Mouse (Mus musculus): ENCODE measurements at regions not wholly inside any gene's neighbourhood (a gene's known extent, or its start where the extent isn't known, plus 50 kb on each side); places are given as distances from the start of the nearest gene placed in this dataset.

DNA sequence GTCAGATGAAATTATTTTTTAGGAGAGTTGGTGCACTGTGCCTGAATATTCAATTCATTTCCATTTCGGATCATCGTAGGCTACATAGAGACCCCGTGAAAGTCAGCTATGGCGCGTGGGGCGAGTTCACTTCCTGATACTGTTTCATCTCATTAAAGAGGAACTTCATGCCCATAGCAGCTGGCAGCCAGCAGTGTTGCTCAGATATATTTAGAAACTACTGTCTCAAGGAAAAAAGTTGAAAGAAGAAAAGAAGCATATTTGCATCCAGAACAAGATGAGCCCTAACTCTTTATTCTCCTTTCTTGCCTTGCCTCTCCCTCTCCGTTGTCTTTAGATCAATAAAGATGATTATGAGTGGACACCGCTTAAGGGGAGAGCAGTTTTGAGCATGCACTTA is 446.1 kb upstream of the Adgrl2 start:
- Histone ChIP-seq H3K4me1 (replicated peaks; ENCODE audit: low read depth, low read length) (no peaks in the 10 kb centered on the region), H3K4me3 (replicated peaks; ENCODE audit: low read length) (no peak overlapping the region), H3K36me3 (ENCODE audit: insufficient read depth, low read length) (no peaks in the 10 kb centered on the region), H3K27me3 (ENCODE audit: insufficient read depth, low read length) (no peaks in the 10 kb centered on the region), H3K9me3 (ENCODE audit: low read length) (no peaks in the 10 kb centered on the region)
- TF ChIP-seq NANOG (IDR thresholded peaks at IDR 0.05; ENCODE audit: borderline replicate concordance, low read length) (no peak), POU5F1 (IDR thresholded peaks at IDR 0.05; ENCODE audit: borderline replicate concordance, low read length) (no peak), CTCF (conservative IDR thresholded peaks at IDR 0.05; ENCODE audit: low read length) (no peak)

DNA sequence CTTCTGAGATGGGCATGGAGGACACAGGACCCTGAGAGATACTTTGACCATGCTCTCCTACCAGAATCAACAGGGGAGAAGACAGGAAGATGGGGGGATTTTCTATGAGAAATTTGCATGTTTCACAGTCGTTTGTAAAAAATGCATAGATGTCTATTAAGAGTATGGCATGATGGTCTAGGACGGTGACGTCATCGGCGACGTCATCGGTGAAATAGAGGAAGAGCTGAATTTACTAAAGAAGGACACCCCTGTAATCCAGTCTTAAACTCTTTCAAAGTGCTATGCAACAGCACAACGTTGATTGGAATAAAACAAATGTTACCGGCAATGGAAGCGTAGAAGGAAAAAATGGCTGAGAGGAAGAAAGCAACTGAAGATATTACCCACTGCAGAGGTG is 441.4 kb upstream of the Adgrl2 start:
- TF ChIP-seq POU5F1 (IDR thresholded peaks at IDR 0.05; ENCODE audit: borderline replicate concordance, low read length), result no peak
- no peak for TF ChIP-seq CTCF (conservative IDR thresholded peaks at IDR 0.05; ENCODE audit: low read length)
- TF ChIP-seq NANOG (IDR thresholded peaks at IDR 0.05; ENCODE audit: borderline replicate concordance, low read length), result no peak
- Histone ChIP-seq H3K36me3 (ENCODE audit: insufficient read depth, low read length) (no peaks in the 10 kb centered on the region), H3K4me3 (replicated peaks; ENCODE audit: low read length) (no peak overlapping the region), H3K27me3 (ENCODE audit: insufficient read depth, low read length) (peaks cover 3% of the 10 kb centered on the region; the same call in 1 of the 2 replicates), H3K9me3 (ENCODE audit: low read length) (no peaks in the 10 kb centered on the region), H3K4me1 (replicated peaks; ENCODE audit: low read depth, low read length) (no peaks in the 10 kb centered on the region)

DNA sequence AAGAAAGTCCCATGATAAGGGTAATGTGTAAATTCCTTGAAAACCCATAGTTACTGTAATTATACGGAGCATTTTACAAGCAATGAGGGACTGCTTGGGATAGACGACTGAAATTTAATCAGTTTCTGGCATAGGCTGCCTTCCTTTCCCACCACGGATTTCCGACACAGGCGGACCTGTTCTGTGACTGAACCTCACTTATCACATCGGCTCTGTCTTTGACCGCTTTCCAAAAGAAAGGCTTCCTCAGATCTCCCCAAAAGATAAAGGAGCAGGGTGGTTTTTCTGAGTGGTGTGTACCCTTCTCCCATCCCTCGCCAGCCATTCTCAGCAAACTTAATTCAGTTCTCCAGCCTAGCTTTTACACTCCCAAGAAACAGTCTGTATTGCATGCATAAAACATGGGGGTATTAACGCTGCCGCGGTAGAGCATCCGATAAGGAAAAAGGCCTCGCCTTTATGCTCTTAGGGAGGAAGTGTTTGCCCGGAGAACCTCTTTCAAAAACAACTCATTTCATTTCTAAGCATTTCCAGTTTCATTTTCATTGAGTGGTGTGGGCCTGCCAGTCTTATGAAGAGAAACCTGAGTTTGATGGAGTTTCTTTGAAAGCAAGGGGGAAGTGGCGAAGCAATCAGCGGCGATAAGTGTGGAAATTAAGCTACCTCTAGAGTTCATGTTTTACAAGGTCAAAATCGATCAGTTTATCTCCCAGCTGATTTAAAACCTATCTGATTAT is 435.8 kb upstream of the Adgrl2 start:
- peaks cover 3% of the 10 kb centered on the region; the same call in 1 of the 2 replicates for H3K27me3 ChIP-seq (ENCODE audit: insufficient read depth, low read length)
- TF ChIP-seq POU5F1 (IDR thresholded peaks at IDR 0.05; ENCODE audit: borderline replicate concordance, low read length) (no peak), NANOG (IDR thresholded peaks at IDR 0.05; ENCODE audit: borderline replicate concordance, low read length) (no peak), CTCF (conservative IDR thresholded peaks at IDR 0.05; ENCODE audit: low read length) (no peak)

DNA sequence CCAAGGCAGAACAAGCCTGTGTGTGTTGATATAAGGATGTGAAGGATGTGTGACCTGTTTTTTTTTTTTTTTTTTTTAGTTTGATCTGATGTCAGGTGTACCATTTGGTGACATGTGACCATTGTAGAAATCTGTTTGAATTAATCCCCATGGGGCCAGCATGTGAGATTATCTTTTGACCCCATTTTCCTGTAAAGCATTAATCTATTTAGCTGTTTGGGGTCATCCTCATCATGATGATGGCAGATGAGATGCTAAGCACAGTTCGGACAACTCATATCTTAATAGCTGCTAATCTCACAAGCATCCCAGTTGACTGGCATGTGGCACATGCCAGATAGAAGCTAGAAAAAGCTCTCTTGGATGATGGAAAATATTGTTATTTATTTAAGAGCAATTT is 434.0 kb upstream of the Adgrl2 start:
- no peak overlapping the region for H3K4me3 ChIP-seq (replicated peaks; ENCODE audit: low read length)
- no peaks in the 10 kb centered on the region for H3K36me3 ChIP-seq (ENCODE audit: insufficient read depth, low read length)
- H3K9me3 ChIP-seq (ENCODE audit: low read length), result no peaks in the 10 kb centered on the region
- TF ChIP-seq POU5F1 (IDR thresholded peaks at IDR 0.05; ENCODE audit: borderline replicate concordance, low read length) (no peak), NANOG (IDR thresholded peaks at IDR 0.05; ENCODE audit: borderline replicate concordance, low read length) (no peak), CTCF (conservative IDR thresholded peaks at IDR 0.05; ENCODE audit: low read length) (no peak)
- no peaks in the 10 kb centered on the region for H3K4me1 ChIP-seq (replicated peaks; ENCODE audit: low read depth, low read length)
- no peaks in the 10 kb centered on the region for H3K27me3 ChIP-seq (ENCODE audit: insufficient read depth, low read length)

More for the DNA sequence above, 435.8 kb upstream of the Adgrl2 start:
- Histone ChIP-seq H3K9me3 (ENCODE audit: low read length) (no peaks in the 10 kb centered on the region), H3K4me1 (replicated peaks; ENCODE audit: low read depth, low read length) (no peaks in the 10 kb centered on the region), H3K36me3 (ENCODE audit: insufficient read depth, low read length) (no peaks in the 10 kb centered on the region), H3K4me3 (replicated peaks; ENCODE audit: low read length) (no peak overlapping the region)

DNA sequence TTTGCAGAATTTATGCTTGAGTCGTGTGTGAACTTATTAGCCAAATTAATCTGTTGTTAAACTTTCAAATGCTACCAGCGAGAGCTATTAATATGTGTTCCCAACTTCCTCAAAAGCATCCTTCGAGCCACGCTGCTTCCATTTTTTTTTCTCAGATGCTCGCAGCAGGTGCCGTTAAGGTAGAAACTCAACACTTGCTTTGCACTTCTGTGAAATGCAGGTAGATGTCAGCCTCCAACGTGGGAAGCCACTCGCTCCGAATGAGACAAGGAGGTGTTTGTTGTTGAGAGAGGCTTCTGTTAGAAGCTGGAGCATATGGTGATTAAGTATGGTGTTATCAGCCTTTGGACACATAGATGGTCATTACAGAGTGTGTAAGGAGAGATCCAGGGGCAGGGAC is 433.1 kb upstream of the Adgrl2 start:
- Histone ChIP-seq H3K36me3 (ENCODE audit: insufficient read depth, low read length) (no peaks in the 10 kb centered on the region), H3K27me3 (ENCODE audit: insufficient read depth, low read length) (no peaks in the 10 kb centered on the region), H3K9me3 (ENCODE audit: low read length) (no peaks in the 10 kb centered on the region), H3K4me1 (replicated peaks; ENCODE audit: low read depth, low read length) (no peaks in the 10 kb centered on the region), H3K4me3 (replicated peaks; ENCODE audit: low read length) (no peak overlapping the region)
- TF ChIP-seq POU5F1 (IDR thresholded peaks at IDR 0.05; ENCODE audit: borderline replicate concordance, low read length) (no peak), NANOG (IDR thresholded peaks at IDR 0.05; ENCODE audit: borderline replicate concordance, low read length) (no peak), CTCF (conservative IDR thresholded peaks at IDR 0.05; ENCODE audit: low read length) (no peak)

DNA sequence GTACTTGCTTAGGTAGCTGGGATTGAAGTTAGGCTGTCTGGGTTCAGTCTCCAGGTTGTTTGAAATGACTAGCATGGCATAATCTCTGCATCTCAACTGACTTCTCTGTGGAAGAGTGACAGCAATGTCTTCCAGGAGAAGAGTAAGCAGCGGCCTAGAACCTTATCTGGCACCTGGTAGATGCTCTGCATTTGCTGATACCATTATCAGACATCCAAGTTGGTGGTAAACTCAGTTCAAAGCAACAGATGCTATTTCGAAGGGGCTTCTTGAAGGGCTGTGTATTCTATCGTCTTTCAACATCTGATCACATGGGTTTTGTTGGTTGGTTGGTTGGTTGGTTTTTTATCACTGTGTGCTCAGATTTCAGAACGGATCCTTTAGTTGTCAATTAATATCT is 424.7 kb upstream of the Adgrl2 start:
- Histone ChIP-seq H3K9me3 (ENCODE audit: low read length) (no peaks in the 10 kb centered on the region), H3K27me3 (ENCODE audit: insufficient read depth, low read length) (no peaks in the 10 kb centered on the region), H3K4me3 (replicated peaks; ENCODE audit: low read length) (no peak overlapping the region), H3K36me3 (ENCODE audit: insufficient read depth, low read length) (no peaks in the 10 kb centered on the region), H3K4me1 (replicated peaks; ENCODE audit: low read depth, low read length) (no peaks in the 10 kb centered on the region)
- TF ChIP-seq CTCF (conservative IDR thresholded peaks at IDR 0.05; ENCODE audit: low read length), result no peak
- no peak for TF ChIP-seq POU5F1 (IDR thresholded peaks at IDR 0.05; ENCODE audit: borderline replicate concordance, low read length)

DNA sequence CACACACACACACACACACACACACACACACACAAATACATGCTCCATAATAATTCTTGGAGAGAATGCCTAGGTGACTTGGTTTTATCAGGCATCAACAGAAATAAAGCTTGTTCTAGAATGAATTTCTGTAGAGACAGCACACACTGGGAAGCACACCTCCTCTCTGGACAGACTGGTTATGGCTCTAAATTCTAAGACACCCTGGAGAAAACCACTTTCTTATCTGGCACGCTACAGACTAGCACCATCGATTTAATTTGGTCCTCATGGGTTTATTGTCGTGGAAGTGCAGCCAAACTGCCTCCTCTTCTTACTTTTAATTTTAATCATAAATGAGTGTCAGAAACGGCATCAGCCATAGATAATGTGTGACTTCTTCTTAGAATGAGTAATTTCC is 422.8 kb upstream of the Adgrl2 start:
- Histone ChIP-seq H3K4me3 (replicated peaks; ENCODE audit: low read length) (no peak overlapping the region), H3K9me3 (ENCODE audit: low read length) (no peaks in the 10 kb centered on the region), H3K27me3 (ENCODE audit: insufficient read depth, low read length) (no peaks in the 10 kb centered on the region), H3K4me1 (replicated peaks; ENCODE audit: low read depth, low read length) (peaks cover 4% of the 10 kb centered on the region; the same call in 1 of the 2 replicates), H3K36me3 (ENCODE audit: insufficient read depth, low read length) (no peaks in the 10 kb centered on the region)
- no peak for TF ChIP-seq NANOG (IDR thresholded peaks at IDR 0.05; ENCODE audit: borderline replicate concordance, low read length)
- TF ChIP-seq CTCF (conservative IDR thresholded peaks at IDR 0.05; ENCODE audit: low read length), result no peak
- TF ChIP-seq POU5F1 (IDR thresholded peaks at IDR 0.05; ENCODE audit: borderline replicate concordance, low read length), result no peak

DNA sequence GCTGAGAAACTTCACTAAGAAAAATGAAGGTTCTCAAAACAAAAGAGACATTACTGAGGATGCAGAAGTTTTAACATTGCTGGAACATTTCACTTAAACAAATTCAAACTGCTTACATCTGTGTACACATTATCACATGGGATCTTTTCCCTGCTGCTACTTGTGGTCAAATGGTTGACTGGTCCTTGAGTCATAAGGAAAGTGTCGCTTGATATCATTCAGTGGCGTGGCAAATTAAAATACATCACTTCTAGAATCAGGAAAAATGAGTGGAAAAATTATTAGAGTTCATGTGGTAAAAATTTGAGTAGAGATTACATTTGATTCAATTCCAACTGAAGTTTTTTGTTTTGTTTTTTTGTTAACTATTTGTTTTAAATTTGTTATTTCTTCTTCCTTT is 420.2 kb upstream of the Adgrl2 start:
- Histone ChIP-seq H3K9me3 (ENCODE audit: low read length) (no peaks in the 10 kb centered on the region), H3K36me3 (ENCODE audit: insufficient read depth, low read length) (no peaks in the 10 kb centered on the region), H3K4me3 (replicated peaks; ENCODE audit: low read length) (no peak overlapping the region), H3K27me3 (ENCODE audit: insufficient read depth, low read length) (no peaks in the 10 kb centered on the region), H3K4me1 (replicated peaks; ENCODE audit: low read depth, low read length) (peaks cover 27% of the 10 kb centered on the region)
- TF ChIP-seq POU5F1 (IDR thresholded peaks at IDR 0.05; ENCODE audit: borderline replicate concordance, low read length) (no peak), CTCF (conservative IDR thresholded peaks at IDR 0.05; ENCODE audit: low read length) (no peak), NANOG (IDR thresholded peaks at IDR 0.05; ENCODE audit: borderline replicate concordance, low read length) (no peak)

DNA sequence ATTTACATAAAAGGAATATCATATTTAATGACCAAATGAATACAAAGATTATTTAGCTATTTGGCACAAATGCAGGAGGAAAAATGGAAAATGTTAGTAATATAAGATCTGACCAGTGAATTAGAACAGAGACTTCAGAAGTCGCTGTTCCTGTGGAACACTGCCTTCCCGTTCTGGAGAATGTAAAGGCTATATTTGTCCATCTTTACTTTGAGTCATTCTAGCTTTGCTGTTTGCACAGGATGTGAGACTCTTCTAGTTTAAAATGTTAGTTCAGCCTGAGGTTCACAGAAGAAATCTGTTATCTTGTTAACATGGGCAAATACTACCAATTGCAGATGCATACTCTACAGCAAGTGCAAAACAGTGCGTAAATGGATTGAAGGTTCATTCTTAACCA is 418.5 kb upstream of the Adgrl2 start:
- Histone ChIP-seq H3K9me3 (ENCODE audit: low read length) (no peaks in the 10 kb centered on the region), H3K4me3 (replicated peaks; ENCODE audit: low read length) (no peak overlapping the region), H3K4me1 (replicated peaks; ENCODE audit: low read depth, low read length) (peaks cover 38% of the 10 kb centered on the region), H3K27me3 (ENCODE audit: insufficient read depth, low read length) (peaks cover under 1% of the 10 kb centered on the region; the same call in 1 of the 2 replicates), H3K36me3 (ENCODE audit: insufficient read depth, low read length) (no peaks in the 10 kb centered on the region)
- TF ChIP-seq CTCF (conservative IDR thresholded peaks at IDR 0.05; ENCODE audit: low read length), result no peak
